Mouse (Mus musculus) bone marrow macrophage, adult 2 months (primary cell): ENCODE measurements around the gene Tldc2.

Source experiments
- CTCF ChIP-seq: IDR thresholded peaks from 2 replicates; pipeline ENCODE4 v1.5.1; 2012; ENCODE audit warnings: low read depth, mild to moderate bottlenecking, low read length, moderate library complexity
- POLR2A ChIP-seq: IDR thresholded peaks from 2 replicates; pipeline ENCODE4 v1.6.1; 2012; ENCODE audit warnings: mild to moderate bottlenecking, low read depth, low read length, borderline replicate concordance

- TF ChIP-seq POLR2A (no peak), CTCF (no peak)
Measured at GRCm38 (mm10) chr2:157071556-157071955, 15.3 kb upstream of the Tldc2 start.
